Mouse (Mus musculus): ENCODE measurements around the gene Olfr975. TPM values are rescaled to one million over a fixed set of nuclear protein-coding genes. Genes with fewer than 3 reads are reported as not detected.
"Not testable (repeated sequence)": the region's sequence is repeated elsewhere in the genome, so short reads cannot be mapped to it uniquely, and the experiment has no call there.

Olfr975 gene
- 0.05 TPM in 1 of 2 replicates, not detected in the other for polyA plus RNA-seq (2015; fragmentation: Nextera tagmentation; extraction: Ambion mirVana)

GRCm38 (mm10) chr9:39951946-39952345 is at the start of gene Olfr975:
TSS of gene Olfr975 (minus strand) at chr9:39952046.
- Histone ChIP-seq H3K9me3 (replicated peaks) (no peaks in the 10 kb centered on the region), H3K9ac (no peak within 1 kb of the TSS), H3K4me1 (no peaks in the 10 kb centered on the region), H3K27ac (replicated peaks) (no peak within 1 kb of the TSS), H3K36me3 (no peaks in the 10 kb centered on the region), H3K27me3 (no peaks in the 10 kb centered on the region), H3K4me2 (replicated peaks) (no peak within 1 kb of the TSS), H3K4me3 (replicated peaks) (no peak within 1 kb of the TSS)
- 67% methylated on average over 1 of the region's 1 CpGs for WGBS
- ATAC-seq (ENCODE audit: insufficient number of reproducible peaks, low FRiP score, low TSS enrichment, low read depth) = no peak

DNA sequence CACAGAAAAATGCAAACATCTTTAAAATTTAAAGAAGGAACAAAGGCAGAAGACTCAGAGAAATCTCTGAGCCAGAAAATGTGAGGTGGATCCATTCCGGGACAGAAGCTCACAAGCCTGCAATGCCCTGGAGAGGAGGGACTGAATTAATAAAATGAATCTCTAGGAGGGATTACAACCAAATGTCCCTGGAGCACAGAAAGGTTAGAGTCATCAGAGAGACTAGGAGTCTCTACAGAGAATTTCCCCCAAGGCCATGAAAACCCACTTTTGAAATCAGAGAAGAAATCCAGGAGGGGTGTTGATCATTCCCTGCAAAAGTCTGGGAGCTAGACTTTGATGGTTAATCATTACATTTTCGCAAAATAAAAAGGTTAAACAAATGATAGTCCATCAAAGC is 40.0 kb upstream of the Olfr975 start, which contains the start of gene Olfr978:
Gene Olfr978 (plus strand): TSS at position 301 of the 400 bp plus-strand sequence.
- no peak within 1 kb of the TSS for H3K27ac ChIP-seq (replicated peaks)
- H3K36me3 ChIP-seq = no peaks in the 10 kb centered on the region
- no peaks in the 10 kb centered on the region for H3K4me1 ChIP-seq
- no peak for ATAC-seq (ENCODE audit: insufficient number of reproducible peaks, low FRiP score, low TSS enrichment, low read depth)
- H3K4me3 ChIP-seq (replicated peaks) = no peak within 1 kb of the TSS
- WGBS = 59% methylated on average over 2 of the region's 2 CpGs
- H3K9ac ChIP-seq = no peak within 1 kb of the TSS
- H3K9me3 ChIP-seq (replicated peaks) = no peaks in the 10 kb centered on the region
- H3K27me3 ChIP-seq = no peaks in the 10 kb centered on the region
- no peak within 1 kb of the TSS for H3K4me2 ChIP-seq (replicated peaks)

GRCm38 (mm10) chr9:39976581-39977145 is 24.8 kb upstream of the Olfr975 start:
- not testable (repeated sequence) for H3K27me3 ChIP-seq; H3K9ac ChIP-seq; H3K4me1 ChIP-seq; H3K4me3 ChIP-seq (replicated peaks); H3K36me3 ChIP-seq; H3K9me3 ChIP-seq (replicated peaks); H3K27ac ChIP-seq (replicated peaks); H3K4me2 ChIP-seq (replicated peaks); ATAC-seq (ENCODE audit: insufficient number of reproducible peaks, low FRiP score, low TSS enrichment, low read depth)
- 81% methylated on average over 1 of the region's 1 CpGs for WGBS

GRCm38 (mm10) chr9:39961033-39961432 is 9.2 kb upstream of the Olfr975 start, which contains the start of gene Olfr976:
TSS of gene Olfr976 (minus strand) at chr9:39961133.
- not testable (repeated sequence) for H3K9me3 ChIP-seq (replicated peaks); H3K27me3 ChIP-seq; H3K9ac ChIP-seq; H3K4me2 ChIP-seq (replicated peaks); H3K36me3 ChIP-seq; H3K4me3 ChIP-seq (replicated peaks); ATAC-seq (ENCODE audit: insufficient number of reproducible peaks, low FRiP score, low TSS enrichment, low read depth); H3K4me1 ChIP-seq; H3K27ac ChIP-seq (replicated peaks)
- 83% methylated on average over 7 of the region's 9 CpGs for WGBS

- no peak within 1 kb of the TSS for H3K9ac ChIP-seq
- H3K36me3 ChIP-seq = no peaks in the 10 kb centered on the region
- H3K4me2 ChIP-seq (replicated peaks) = no peak within 1 kb of the TSS
- no peaks in the 10 kb centered on the region for H3K27me3 ChIP-seq
- no peaks in the 10 kb centered on the region for H3K9me3 ChIP-seq (replicated peaks)
- H3K27ac ChIP-seq (replicated peaks) = no peak within 1 kb of the TSS
- H3K4me3 ChIP-seq (replicated peaks) = no peak within 1 kb of the TSS
- no peaks in the 10 kb centered on the region for H3K4me1 ChIP-seq
- 80% methylated on average over 1 of the region's 1 CpGs for WGBS
- ATAC-seq (ENCODE audit: insufficient number of reproducible peaks, low FRiP score, low TSS enrichment, low read depth) = no peak
Observed at GRCm38 (mm10) chr9:39937201-39937600, 14.6 kb downstream of the Olfr975 start, which contains the start of gene Olfr974. TSS of gene Olfr974 (plus strand) at chr9:39937501.

DNA sequence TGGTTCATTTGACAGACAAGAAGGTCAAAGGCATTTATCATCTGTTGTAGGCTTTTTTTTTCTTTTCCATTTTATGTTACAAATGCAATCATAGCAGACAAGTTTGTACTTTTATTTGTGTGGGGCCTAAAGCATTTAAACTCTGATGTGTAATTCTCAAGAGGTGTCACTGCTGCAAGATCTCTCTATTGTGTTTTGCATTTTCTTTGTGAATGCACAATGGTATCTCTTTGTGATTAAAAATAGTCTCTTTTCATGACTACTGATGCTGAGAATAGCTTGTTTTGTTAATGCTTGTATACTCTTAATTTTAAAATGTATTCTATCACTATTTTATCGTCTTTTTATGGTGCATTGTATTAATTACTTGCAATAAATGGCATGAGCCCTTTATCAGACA is 23.0 kb downstream of the Olfr975 start:
- H3K27ac ChIP-seq (replicated peaks); H3K4me3 ChIP-seq (replicated peaks); H3K4me2 ChIP-seq (replicated peaks); H3K4me1 ChIP-seq; H3K9ac ChIP-seq; H3K9me3 ChIP-seq (replicated peaks); H3K36me3 ChIP-seq; ATAC-seq (ENCODE audit: insufficient number of reproducible peaks, low FRiP score, low TSS enrichment, low read depth); H3K27me3 ChIP-seq: not testable (repeated sequence)
- 65% methylated on average over 1 of the region's 1 CpGs for WGBS

- ATAC-seq (ENCODE audit: insufficient number of reproducible peaks, low FRiP score, low TSS enrichment, low read depth); H3K4me1 ChIP-seq; H3K9me3 ChIP-seq (replicated peaks); H3K4me3 ChIP-seq (replicated peaks); H3K4me2 ChIP-seq (replicated peaks); H3K9ac ChIP-seq; H3K27me3 ChIP-seq; H3K27ac ChIP-seq (replicated peaks); H3K36me3 ChIP-seq: not testable (repeated sequence)
- WGBS = no CpG with 5 or more reads among the region's 4 CpGs
Observed at GRCm38 (mm10) chr9:39927975-39928836, 23.6 kb downstream of the Olfr975 start.

DNA sequence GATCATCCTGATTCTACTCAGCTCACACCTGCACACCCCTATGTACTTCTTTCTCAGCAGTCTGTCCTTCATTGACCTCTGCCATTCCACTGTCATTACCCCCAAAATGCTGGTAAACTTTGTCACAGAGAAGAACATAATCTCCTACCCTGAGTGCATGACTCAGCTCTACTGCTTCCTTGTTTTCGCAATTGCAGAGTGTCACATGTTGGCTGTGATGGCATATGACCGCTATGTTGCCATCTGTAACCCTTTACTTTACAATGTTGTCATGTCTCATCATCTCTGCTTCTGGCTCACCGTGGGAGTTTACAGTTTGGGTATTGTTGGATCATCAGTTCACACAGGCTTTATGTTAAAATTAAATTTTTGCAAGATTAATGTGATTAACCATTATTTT is 41.9 kb downstream of the Olfr975 start:
- no peak overlapping the region for H3K4me2 ChIP-seq (replicated peaks)
- H3K9ac ChIP-seq = no peak overlapping the region
- no peaks in the 10 kb centered on the region for H3K4me1 ChIP-seq
- no peaks in the 10 kb centered on the region for H3K36me3 ChIP-seq
- no peaks in the 10 kb centered on the region for H3K9me3 ChIP-seq (replicated peaks)
- H3K4me3 ChIP-seq (replicated peaks) = no peak overlapping the region
- ATAC-seq (ENCODE audit: insufficient number of reproducible peaks, low FRiP score, low TSS enrichment, low read depth) = no peak
- no peak overlapping the region for H3K27ac ChIP-seq (replicated peaks)
- no peaks in the 10 kb centered on the region for H3K27me3 ChIP-seq
- 82% methylated on average over 3 of the region's 3 CpGs for WGBS

DNA sequence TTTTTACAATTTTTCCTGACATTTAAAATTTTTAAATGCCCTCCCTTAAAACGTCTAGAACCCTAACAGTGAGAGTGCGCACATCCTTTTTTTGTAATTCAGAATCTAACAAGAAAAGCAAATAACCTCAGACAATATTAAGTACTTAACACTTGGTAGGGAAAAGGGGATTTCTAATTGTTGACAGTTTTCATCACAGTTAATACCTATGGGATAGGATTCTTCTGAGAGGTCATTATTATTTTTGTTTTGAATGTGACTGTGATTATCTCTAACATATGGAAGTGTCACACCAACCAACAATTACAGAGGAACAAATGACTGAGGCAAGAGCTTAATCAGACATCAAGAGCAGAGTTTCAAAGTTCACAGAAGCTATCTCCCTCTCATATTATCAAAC is 44.8 kb downstream of the Olfr975 start, which contains the start of gene Olfr229:
Gene Olfr229 (plus strand): TSS at position 301 of the 400 bp plus-strand sequence.
- H3K4me2 ChIP-seq (replicated peaks) = no peak within 1 kb of the TSS
- ATAC-seq (ENCODE audit: insufficient number of reproducible peaks, low FRiP score, low TSS enrichment, low read depth) = no peak
- H3K9ac ChIP-seq = no peak within 1 kb of the TSS
- WGBS = 59% methylated on average over 2 of the region's 2 CpGs
- H3K27me3 ChIP-seq = no peaks in the 10 kb centered on the region
- H3K36me3 ChIP-seq = no peaks in the 10 kb centered on the region
- no peaks in the 10 kb centered on the region for H3K4me1 ChIP-seq
- H3K4me3 ChIP-seq (replicated peaks) = no peak within 1 kb of the TSS
- H3K9me3 ChIP-seq (replicated peaks) = no peaks in the 10 kb centered on the region
- H3K27ac ChIP-seq (replicated peaks) = no peak within 1 kb of the TSS

GRCm38 (mm10) chr9:39905106-39905505 is 46.7 kb downstream of the Olfr975 start:
- WGBS = 63% methylated on average over 6 of the region's 6 CpGs
- no peak overlapping the region for H3K27ac ChIP-seq (replicated peaks)

More at GRCm38 (mm10) chr9:39905106-39905505, 46.7 kb downstream of the Olfr975 start:
- Histone ChIP-seq H3K9ac (no peak overlapping the region), H3K4me2 (replicated peaks) (no peak overlapping the region), H3K27me3 (no peaks in the 10 kb centered on the region), H3K9me3 (replicated peaks) (no peaks in the 10 kb centered on the region), H3K4me1 (no peaks in the 10 kb centered on the region), H3K36me3 (no peaks in the 10 kb centered on the region), H3K4me3 (replicated peaks) (no peak overlapping the region)
- no peak for ATAC-seq (ENCODE audit: insufficient number of reproducible peaks, low FRiP score, low TSS enrichment, low read depth)
